Mouse (Mus musculus): Measurements from ENCODE around the gene Cyp26c1.
A peak's percentile ranks its signal among the peaks of the same experiment; 100 is the strongest.

Gene Cyp26c1

DNA sequence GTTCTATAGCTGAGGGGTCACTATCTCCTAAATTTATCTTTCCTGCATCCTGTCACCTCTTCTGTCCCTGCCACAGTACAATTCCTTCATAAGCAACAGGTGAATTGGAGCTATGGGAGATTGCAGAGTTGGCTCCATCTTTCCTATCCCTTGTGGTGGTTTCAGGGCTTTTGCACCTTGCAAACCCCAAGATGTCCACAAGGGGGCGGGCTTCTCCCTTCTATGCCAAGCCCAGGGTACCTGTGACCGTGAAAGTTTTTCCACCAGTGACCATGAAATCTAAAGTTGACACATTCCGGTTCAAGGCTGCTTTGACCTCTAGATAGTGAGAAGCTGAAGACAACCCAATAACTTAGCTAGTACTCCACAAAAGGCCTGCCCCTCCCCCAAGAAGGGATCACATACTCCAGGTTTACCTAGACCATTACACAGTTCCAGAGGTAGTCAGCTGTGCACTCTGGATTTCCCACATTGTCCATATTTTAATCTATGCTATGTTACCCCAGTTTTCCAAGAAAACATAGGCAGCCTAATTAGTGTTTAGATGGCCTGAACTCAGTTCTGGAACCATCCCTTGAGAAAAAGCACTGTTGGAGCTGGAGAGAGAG, 18.6 kb downstream of the Cyp26c1 start:
- H3K27me3 ChIP-seq (ENCODE audit: insufficient read depth, low read length) = peaks cover 88% of the 10 kb centered on the region
- TF ChIP-seq POU5F1 (IDR thresholded peaks at IDR 0.05; ENCODE audit: borderline replicate concordance, low read length) = no peak
- TF ChIP-seq CTCF (conservative IDR thresholded peaks at IDR 0.05; ENCODE audit: low read length) = peak; percentile 91
- H3K36me3 ChIP-seq (ENCODE audit: insufficient read depth, low read length) = no peaks in the 10 kb centered on the region
- H3K4me1 ChIP-seq (replicated peaks; ENCODE audit: low read depth, low read length) = peaks cover 25% of the 10 kb centered on the region
- H3K4me3 ChIP-seq (replicated peaks; ENCODE audit: low read length) = no peak overlapping the region
- H3K9me3 ChIP-seq (ENCODE audit: low read length) = no peaks in the 10 kb centered on the region

DNA sequence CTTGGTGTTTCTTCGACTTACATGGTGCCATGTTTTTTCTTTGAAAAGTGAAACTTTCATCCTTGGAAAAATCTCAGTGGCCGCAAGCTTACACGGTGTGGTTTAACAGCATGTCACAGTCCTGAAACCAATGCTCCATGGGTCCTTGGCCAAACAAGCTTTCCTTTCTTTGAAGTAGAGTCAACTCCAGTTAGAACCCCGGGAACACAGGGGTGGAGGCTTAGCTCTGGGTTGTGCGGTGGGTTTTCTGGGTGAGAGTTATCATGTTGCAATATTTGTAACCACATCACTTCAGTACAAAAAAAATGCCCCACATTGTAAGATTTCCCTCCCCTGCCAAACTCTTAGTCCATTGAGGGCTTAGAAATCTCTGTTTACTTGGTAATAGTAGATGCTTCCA, 20.3 kb downstream of the Cyp26c1 start:
- Histone ChIP-seq H3K27me3 (ENCODE audit: insufficient read depth, low read length) (peaks cover 74% of the 10 kb centered on the region), H3K4me1 (replicated peaks; ENCODE audit: low read depth, low read length) (peaks cover 20% of the 10 kb centered on the region), H3K4me3 (replicated peaks; ENCODE audit: low read length) (no peak overlapping the region), H3K9me3 (ENCODE audit: low read length) (peaks cover 12% of the 10 kb centered on the region), H3K36me3 (ENCODE audit: insufficient read depth, low read length) (no peaks in the 10 kb centered on the region)
- no peak for TF ChIP-seq CTCF (conservative IDR thresholded peaks at IDR 0.05; ENCODE audit: low read length)

DNA sequence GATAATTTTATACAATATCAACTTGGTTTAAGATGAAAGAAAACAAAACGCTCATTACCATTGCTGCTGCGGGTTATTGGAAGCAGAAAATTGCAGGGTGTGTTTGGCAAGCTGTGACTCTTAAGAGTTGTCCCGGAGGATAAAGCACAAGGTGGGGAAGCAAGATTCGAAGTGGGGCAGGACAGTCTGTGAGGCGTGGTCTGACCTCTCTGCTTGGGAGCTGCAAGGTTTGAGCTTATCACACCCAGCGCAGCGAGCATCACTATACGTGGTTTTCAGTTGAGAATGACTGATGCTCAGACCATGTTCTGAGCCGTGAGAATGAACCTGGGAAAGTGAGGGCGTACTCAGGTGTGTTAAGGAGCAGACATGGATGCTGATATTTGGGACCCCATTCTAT, 29.3 kb downstream of the Cyp26c1 start:
- Histone ChIP-seq H3K27me3 (ENCODE audit: insufficient read depth, low read length) (peaks cover 19% of the 10 kb centered on the region), H3K4me1 (replicated peaks; ENCODE audit: low read depth, low read length) (peaks cover 15% of the 10 kb centered on the region), H3K9me3 (ENCODE audit: low read length) (peaks cover 8% of the 10 kb centered on the region), H3K4me3 (replicated peaks; ENCODE audit: low read length) (no peak overlapping the region), H3K36me3 (ENCODE audit: insufficient read depth, low read length) (no peaks in the 10 kb centered on the region)
- TF ChIP-seq NANOG (IDR thresholded peaks at IDR 0.05; ENCODE audit: borderline replicate concordance, low read length) (no peak), CTCF (conservative IDR thresholded peaks at IDR 0.05; ENCODE audit: low read length) (no peak), POU5F1 (IDR thresholded peaks at IDR 0.05; ENCODE audit: borderline replicate concordance, low read length) (no peak)

DNA sequence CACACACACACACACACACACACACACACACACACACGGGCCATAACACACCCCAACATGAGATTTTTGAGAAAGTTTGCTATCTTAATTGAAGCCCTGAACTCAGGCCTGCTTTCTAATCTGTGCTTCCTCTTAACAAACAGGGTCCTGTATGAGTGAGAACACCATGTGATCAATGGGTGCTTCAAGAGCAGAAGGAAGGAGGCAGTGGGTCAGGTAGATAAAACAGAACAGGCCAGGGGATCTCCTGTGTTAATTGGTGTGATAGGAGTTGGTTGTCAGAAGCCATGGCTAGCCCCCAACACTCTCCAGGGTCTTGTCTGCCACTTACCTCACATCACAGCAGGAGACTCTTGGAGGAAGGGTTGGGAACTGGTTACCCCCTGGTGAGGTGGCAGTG, 30.6 kb downstream of the Cyp26c1 start:
- peaks cover 18% of the 10 kb centered on the region for H3K27me3 ChIP-seq (ENCODE audit: insufficient read depth, low read length)
- H3K36me3 ChIP-seq (ENCODE audit: insufficient read depth, low read length) = no peaks in the 10 kb centered on the region

DNA sequence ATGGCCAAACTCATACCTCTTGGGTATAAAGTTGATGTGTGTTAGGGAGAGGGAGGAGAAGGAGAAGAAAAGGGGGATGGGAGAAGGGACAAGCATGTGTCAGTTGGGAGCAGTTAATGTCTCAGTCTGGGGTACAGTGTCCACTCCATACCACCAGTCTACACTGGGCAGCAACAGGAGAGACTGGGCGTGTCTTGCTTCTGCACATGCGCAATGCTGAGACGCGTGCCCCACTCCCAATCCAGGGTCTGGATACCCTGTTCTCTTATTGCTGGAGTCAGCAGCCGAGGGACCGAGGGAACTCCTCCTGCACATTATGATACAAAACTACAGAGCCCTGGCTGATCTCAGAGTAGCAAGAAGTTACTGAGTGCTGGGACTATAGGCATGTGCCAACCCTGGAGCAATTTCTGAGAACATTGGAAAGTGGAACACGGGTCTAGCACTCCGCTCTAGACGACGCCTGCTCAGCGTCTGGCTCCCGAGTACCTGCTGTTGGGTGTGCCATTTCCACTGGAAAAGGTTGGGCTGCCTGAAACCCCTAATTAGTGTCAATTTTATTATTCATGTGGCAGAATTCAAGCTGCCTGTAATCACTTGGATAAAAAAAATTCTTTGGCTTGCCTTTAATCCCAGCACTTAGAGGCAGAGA, 31.3 kb downstream of the Cyp26c1 start:
- no peaks in the 10 kb centered on the region for H3K9me3 ChIP-seq (ENCODE audit: low read length)
- H3K4me1 ChIP-seq (replicated peaks; ENCODE audit: low read depth, low read length) = peaks cover 17% of the 10 kb centered on the region
- no peak overlapping the region for H3K4me3 ChIP-seq (replicated peaks; ENCODE audit: low read length)
- no peaks in the 10 kb centered on the region for H3K36me3 ChIP-seq (ENCODE audit: insufficient read depth, low read length)
- TF ChIP-seq CTCF (conservative IDR thresholded peaks at IDR 0.05; ENCODE audit: low read length) (no peak), NANOG (IDR thresholded peaks at IDR 0.05; ENCODE audit: borderline replicate concordance, low read length) (no peak), POU5F1 (IDR thresholded peaks at IDR 0.05; ENCODE audit: borderline replicate concordance, low read length) (no peak)
- H3K27me3 ChIP-seq (ENCODE audit: insufficient read depth, low read length) = peaks cover 18% of the 10 kb centered on the region

More for the DNA sequence above, 30.6 kb downstream of the Cyp26c1 start:
- Histone ChIP-seq H3K4me3 (replicated peaks; ENCODE audit: low read length) (no peak overlapping the region), H3K4me1 (replicated peaks; ENCODE audit: low read depth, low read length) (peaks cover 17% of the 10 kb centered on the region), H3K9me3 (ENCODE audit: low read length) (no peaks in the 10 kb centered on the region)
- TF ChIP-seq POU5F1 (IDR thresholded peaks at IDR 0.05; ENCODE audit: borderline replicate concordance, low read length) (no peak), NANOG (IDR thresholded peaks at IDR 0.05; ENCODE audit: borderline replicate concordance, low read length) (no peak)

DNA sequence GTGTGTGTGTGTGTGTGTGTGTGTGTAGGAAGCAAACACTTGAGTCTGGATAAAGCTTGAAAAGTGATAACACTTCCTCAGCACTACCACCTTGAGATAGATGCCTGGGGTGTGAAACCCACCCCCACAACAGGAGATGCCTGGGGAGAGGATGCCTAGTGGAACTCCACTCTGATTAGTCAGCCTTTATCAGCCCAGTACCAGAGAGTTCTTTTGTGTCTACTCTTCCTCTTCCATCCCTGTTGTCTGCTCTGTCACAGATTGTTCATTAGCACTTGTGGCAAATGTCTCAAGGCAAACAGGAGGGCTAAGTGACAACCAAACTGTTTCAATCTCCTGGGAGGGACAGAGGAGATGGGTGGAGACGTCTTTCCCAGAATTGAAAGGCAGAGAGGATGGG, 33.8 kb downstream of the Cyp26c1 start:
- Histone ChIP-seq H3K9me3 (ENCODE audit: low read length) (no peaks in the 10 kb centered on the region), H3K4me1 (replicated peaks; ENCODE audit: low read depth, low read length) (peaks cover 17% of the 10 kb centered on the region), H3K27me3 (ENCODE audit: insufficient read depth, low read length) (peaks cover 27% of the 10 kb centered on the region), H3K36me3 (ENCODE audit: insufficient read depth, low read length) (no peaks in the 10 kb centered on the region), H3K4me3 (replicated peaks; ENCODE audit: low read length) (no peak overlapping the region)
- TF ChIP-seq NANOG (IDR thresholded peaks at IDR 0.05; ENCODE audit: borderline replicate concordance, low read length) (no peak), POU5F1 (IDR thresholded peaks at IDR 0.05; ENCODE audit: borderline replicate concordance, low read length) (no peak), CTCF (conservative IDR thresholded peaks at IDR 0.05; ENCODE audit: low read length) (no peak)

DNA sequence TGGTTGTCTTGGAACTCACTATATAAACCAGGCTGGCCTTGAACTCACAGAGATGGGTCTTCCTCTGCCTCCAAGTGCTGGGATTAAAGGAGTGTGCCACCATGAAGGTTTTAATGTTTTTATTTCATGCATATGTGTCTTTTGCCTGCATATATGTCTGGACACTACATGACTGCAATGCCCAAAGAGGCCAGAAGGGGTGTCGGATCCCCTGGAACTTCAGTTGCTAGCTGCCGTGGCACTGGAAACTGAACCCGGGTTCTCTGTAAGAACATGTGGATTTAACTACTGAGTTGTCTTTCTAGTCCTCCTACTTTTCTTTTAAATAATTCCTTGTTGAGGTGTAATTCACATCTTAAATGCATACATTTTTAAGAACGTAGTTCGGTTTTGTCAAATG, 39.2 kb downstream of the Cyp26c1 start:
- TF ChIP-seq NANOG (IDR thresholded peaks at IDR 0.05; ENCODE audit: borderline replicate concordance, low read length) (no peak), POU5F1 (IDR thresholded peaks at IDR 0.05; ENCODE audit: borderline replicate concordance, low read length) (no peak), CTCF (conservative IDR thresholded peaks at IDR 0.05; ENCODE audit: low read length) (peak; percentile 62)
- H3K36me3 ChIP-seq (ENCODE audit: insufficient read depth, low read length) = no peaks in the 10 kb centered on the region
- no peak overlapping the region for H3K4me3 ChIP-seq (replicated peaks; ENCODE audit: low read length)
- no peaks in the 10 kb centered on the region for H3K9me3 ChIP-seq (ENCODE audit: low read length)
- peaks cover 3% of the 10 kb centered on the region for H3K4me1 ChIP-seq (replicated peaks; ENCODE audit: low read depth, low read length)
- peaks cover 33% of the 10 kb centered on the region for H3K27me3 ChIP-seq (ENCODE audit: insufficient read depth, low read length)

DNA sequence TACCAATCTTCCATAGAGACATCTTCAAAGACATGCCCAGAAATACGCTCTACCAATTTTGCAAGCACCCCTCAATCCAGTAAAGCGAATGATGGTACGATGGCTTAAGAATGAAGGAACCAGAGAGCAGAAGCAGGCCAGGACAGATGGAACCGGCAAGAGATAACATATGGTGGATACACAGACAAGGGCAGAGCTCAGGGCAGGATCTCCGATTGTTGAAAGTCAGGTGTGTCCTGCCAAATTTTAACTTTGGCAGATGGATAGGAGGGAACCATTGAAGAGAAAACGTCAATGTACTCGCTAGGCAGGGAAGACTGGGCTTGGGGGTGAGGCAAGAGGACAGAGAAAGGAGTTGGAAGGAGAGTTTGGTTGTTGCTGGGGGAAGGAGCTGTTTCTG, 41.2 kb downstream of the Cyp26c1 start:
- no peaks in the 10 kb centered on the region for H3K4me1 ChIP-seq (replicated peaks; ENCODE audit: low read depth, low read length)
- H3K4me3 ChIP-seq (replicated peaks; ENCODE audit: low read length) = no peak overlapping the region
- TF ChIP-seq CTCF (conservative IDR thresholded peaks at IDR 0.05; ENCODE audit: low read length) (no peak), POU5F1 (IDR thresholded peaks at IDR 0.05; ENCODE audit: borderline replicate concordance, low read length) (no peak), NANOG (IDR thresholded peaks at IDR 0.05; ENCODE audit: borderline replicate concordance, low read length) (no peak)
- H3K36me3 ChIP-seq (ENCODE audit: insufficient read depth, low read length) = no peaks in the 10 kb centered on the region
- peaks cover 34% of the 10 kb centered on the region for H3K27me3 ChIP-seq (ENCODE audit: insufficient read depth, low read length)
- no peaks in the 10 kb centered on the region for H3K9me3 ChIP-seq (ENCODE audit: low read length)

DNA sequence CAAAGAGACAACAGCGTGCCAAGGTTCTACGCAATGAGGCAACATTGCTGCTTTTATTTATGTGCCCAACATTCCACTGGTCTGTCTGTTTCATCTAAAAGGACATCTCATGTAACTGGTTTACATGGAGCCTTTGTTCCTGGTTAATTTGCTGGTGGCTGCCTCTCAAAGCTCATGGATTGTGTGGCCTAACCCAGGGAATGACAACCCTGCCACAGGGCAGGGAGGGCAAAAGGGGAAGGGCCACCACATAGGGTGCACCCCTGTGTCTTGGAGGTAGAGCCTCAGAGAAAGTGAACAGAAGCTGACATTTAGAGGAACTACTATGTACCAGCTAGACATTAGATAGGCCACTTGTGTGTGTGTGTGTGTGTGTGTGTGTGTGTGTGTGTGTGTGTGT, 42.0 kb downstream of the Cyp26c1 start:
- H3K27me3 ChIP-seq (ENCODE audit: insufficient read depth, low read length) = peaks cover 40% of the 10 kb centered on the region
- H3K4me3 ChIP-seq (replicated peaks; ENCODE audit: low read length) = no peak overlapping the region
- no peaks in the 10 kb centered on the region for H3K36me3 ChIP-seq (ENCODE audit: insufficient read depth, low read length)
- no peaks in the 10 kb centered on the region for H3K4me1 ChIP-seq (replicated peaks; ENCODE audit: low read depth, low read length)
- no peaks in the 10 kb centered on the region for H3K9me3 ChIP-seq (ENCODE audit: low read length)
- no peak for TF ChIP-seq CTCF (conservative IDR thresholded peaks at IDR 0.05; ENCODE audit: low read length)
- TF ChIP-seq NANOG (IDR thresholded peaks at IDR 0.05; ENCODE audit: borderline replicate concordance, low read length) = no peak
- no peak for TF ChIP-seq POU5F1 (IDR thresholded peaks at IDR 0.05; ENCODE audit: borderline replicate concordance, low read length)
